Mouse (Mus musculus): ENCODE measurements around the gene Gm28360. TPM values are rescaled to one million over a fixed set of nuclear protein-coding genes. Genes with fewer than 3 reads are reported as not detected.
"Not testable (repeated sequence)": the region's sequence is repeated elsewhere in the genome, so short reads cannot be mapped to it uniquely, and the experiment has no call there.

Gene Gm28360
- polyA plus RNA-seq (2015; fragmentation: Nextera tagmentation; extraction: Ambion mirVana), result not detected in 2 replicates

DNA sequence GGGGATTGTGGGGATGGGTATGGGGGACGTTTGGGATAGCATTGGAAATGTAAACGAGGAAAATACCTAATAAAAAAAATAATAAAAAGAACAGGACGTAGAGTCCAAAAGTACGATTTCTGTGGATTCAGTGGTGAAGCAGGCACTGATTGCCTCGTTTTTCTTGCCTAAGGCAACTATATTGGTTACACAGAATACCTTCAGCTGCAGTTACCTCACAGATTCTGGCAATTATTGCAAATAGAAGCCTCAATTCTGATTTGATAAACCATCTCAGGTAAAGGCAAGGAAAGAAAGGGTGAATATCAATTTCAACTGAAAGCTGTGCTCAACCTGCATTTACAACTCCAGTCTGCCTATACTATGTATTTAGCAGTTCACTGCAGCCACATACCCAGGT is at the start of gene Gm28360:
Gene Gm28360, plus strand, starts transcription at position 301 of the 400 bp plus-strand sequence.
- not testable (repeated sequence) for ATAC-seq (replicated peaks; ENCODE audit: low FRiP score, low read depth); H3K9me3 ChIP-seq (replicated peaks; ENCODE audit: low read length); H3K9ac ChIP-seq (ENCODE audit: low read depth, low read length); DNase-seq (ENCODE audit: low spot score); H3K36me3 ChIP-seq (ENCODE audit: insufficient read depth, low read length); H3K4me3 ChIP-seq (replicated peaks; ENCODE audit: low read depth, low read length); H3K4me1 ChIP-seq (replicated peaks; ENCODE audit: insufficient read depth, low read length); H3K4me2 ChIP-seq (ENCODE audit: low read length); H3K27me3 ChIP-seq (ENCODE audit: insufficient read depth, low read length); H3K27ac ChIP-seq
- whole genome bisulfite sequencing, result 62% methylated on average over 5 of the region's 5 CpGs

DNA sequence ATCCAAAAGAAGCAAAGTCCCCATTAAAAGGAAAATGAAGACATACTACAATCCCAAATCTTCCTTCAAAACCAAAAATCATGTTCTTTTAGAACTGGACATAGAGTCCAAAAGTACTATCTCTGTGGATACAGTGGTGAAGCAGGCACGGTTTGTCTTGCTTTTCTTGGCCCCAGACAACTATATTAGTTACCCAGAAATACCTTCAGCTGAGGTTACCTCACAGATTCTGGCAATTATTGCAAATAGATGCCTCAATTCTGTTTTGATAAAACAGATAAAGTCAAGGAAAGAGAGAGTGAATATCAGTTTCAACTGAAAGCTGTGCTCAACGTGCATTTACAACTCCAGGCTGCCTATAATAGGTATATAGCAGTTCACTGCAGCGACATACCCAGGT is 49.0 kb upstream of the Gm28360 start, which contains the start of gene B020011L13Rik:
Gene B020011L13Rik, plus strand, starts transcription at position 301 of the 400 bp plus-strand sequence.
- H3K27ac ChIP-seq; H3K27me3 ChIP-seq (ENCODE audit: insufficient read depth, low read length); H3K36me3 ChIP-seq (ENCODE audit: insufficient read depth, low read length); DNase-seq (ENCODE audit: low spot score); H3K9me3 ChIP-seq (replicated peaks; ENCODE audit: low read length); H3K9ac ChIP-seq (ENCODE audit: low read depth, low read length); H3K4me1 ChIP-seq (replicated peaks; ENCODE audit: insufficient read depth, low read length); ATAC-seq (replicated peaks; ENCODE audit: low FRiP score, low read depth); H3K4me3 ChIP-seq (replicated peaks; ENCODE audit: low read depth, low read length); H3K4me2 ChIP-seq (ENCODE audit: low read length): not testable (repeated sequence)
- 56% methylated on average over 3 of the region's 3 CpGs for WGBS

DNA sequence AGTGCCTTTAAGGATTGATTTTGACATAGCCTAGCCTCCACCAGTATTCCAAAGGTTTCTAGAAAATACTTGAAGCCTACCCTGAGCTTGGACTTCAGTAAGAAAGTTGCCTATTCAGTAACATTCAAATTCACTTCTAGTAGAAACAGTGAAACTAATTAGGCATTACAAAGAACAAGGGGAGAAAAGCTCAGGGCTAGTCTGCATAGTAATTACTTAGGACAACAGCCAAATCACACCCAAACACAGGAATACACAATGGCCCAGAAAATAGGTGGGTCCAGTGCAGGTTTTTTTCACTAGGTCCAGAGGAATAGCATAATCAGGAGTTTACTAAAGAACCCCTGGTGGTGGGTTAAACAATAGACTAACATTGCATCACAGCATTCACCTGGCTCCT is 13.6 kb upstream of the Gm28360 start:
- H3K36me3 ChIP-seq (ENCODE audit: insufficient read depth, low read length); H3K27ac ChIP-seq; ATAC-seq (replicated peaks; ENCODE audit: low FRiP score, low read depth); H3K9me3 ChIP-seq (replicated peaks; ENCODE audit: low read length); H3K9ac ChIP-seq (ENCODE audit: low read depth, low read length); H3K4me1 ChIP-seq (replicated peaks; ENCODE audit: insufficient read depth, low read length); H3K4me3 ChIP-seq (replicated peaks; ENCODE audit: low read depth, low read length); H3K4me2 ChIP-seq (ENCODE audit: low read length); H3K27me3 ChIP-seq (ENCODE audit: insufficient read depth, low read length); DNase-seq (ENCODE audit: low spot score): not testable (repeated sequence)

DNA sequence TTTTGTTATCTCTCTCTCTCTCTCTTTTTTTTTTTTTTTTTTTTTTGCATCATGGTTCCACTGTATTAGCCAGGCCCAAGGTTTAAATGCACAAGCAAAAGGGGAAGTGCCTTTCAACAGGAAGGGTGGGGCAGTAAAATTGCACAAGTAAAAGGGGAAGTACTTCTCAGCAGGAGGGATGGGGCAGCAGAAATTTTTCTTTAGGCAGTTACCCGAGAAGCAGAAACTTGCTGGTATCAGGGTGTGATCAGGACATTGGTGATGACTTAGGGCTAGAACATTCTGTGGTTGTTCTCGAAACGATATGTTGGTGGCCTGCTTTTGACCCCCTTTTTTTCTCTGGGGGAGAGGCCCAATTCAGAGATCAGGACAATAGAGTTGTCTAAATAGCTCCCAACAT is 21.8 kb downstream of the Gm28360 start:
- ATAC-seq (replicated peaks; ENCODE audit: low FRiP score, low read depth); H3K4me1 ChIP-seq (replicated peaks; ENCODE audit: insufficient read depth, low read length); H3K27me3 ChIP-seq (ENCODE audit: insufficient read depth, low read length); H3K9ac ChIP-seq (ENCODE audit: low read depth, low read length); H3K4me2 ChIP-seq (ENCODE audit: low read length); H3K36me3 ChIP-seq (ENCODE audit: insufficient read depth, low read length); H3K4me3 ChIP-seq (replicated peaks; ENCODE audit: low read depth, low read length); H3K9me3 ChIP-seq (replicated peaks; ENCODE audit: low read length); DNase-seq (ENCODE audit: low spot score); H3K27ac ChIP-seq: not testable (repeated sequence)
- WGBS, result 78% methylated on average over 3 of the region's 3 CpGs

Other genes starting within 250 kb of the Gm28360 start
- gene Gm28363, start 132.9 kb upstream of the Gm28360 start, polyA plus RNA-seq (2015; fragmentation: Nextera tagmentation; extraction: Ambion mirVana), result not detected in 2 replicates
- not detected in 2 replicates for gene B020011L13Rik, start 48.9 kb upstream of the Gm28360 start, polyA plus RNA-seq (2015; fragmentation: Nextera tagmentation; extraction: Ambion mirVana)
- not detected in 2 replicates for gene Gm28168, start 97.9 kb downstream of the Gm28360 start, polyA plus RNA-seq (2015; fragmentation: Nextera tagmentation; extraction: Ambion mirVana)
- gene Gm7145, start 135.9 kb downstream of the Gm28360 start, polyA plus RNA-seq (2015; fragmentation: Nextera tagmentation; extraction: Ambion mirVana), result not detected in 2 replicates

Measured in kidney, postnatal 0 days (tissue).